Mouse (Mus musculus): ENCODE data around the gene Tmub2. TPM values are rescaled to one million over a fixed set of nuclear protein-coding genes. Genes with fewer than 3 reads are reported as not detected.

The Tmub2 gene
- total RNA-seq, 2 experiments from 2014 or later: 36.6 to 41.1 TPM

DNA sequence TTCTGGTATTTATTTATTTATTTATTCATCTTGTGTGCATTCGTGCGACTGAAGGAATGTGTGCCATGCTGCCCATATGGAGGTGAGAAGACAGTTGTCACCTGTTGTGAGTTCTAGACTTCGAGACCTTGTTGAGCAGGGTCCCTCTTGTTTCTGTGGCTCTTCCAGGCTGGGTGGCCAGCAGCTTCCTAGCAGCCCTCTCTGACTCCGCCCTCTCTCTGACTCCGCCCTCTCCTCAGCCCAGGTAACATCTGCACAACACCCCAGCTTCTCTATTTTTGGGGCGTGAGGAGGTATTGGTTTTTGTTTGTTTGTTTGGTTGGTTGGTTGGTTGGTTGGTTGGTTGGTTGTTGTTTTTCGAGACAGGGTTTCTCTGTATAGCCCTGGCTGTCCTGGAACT lies 43.1 kb downstream of the Tmub2 start:
- no peak for DNase-seq

DNA sequence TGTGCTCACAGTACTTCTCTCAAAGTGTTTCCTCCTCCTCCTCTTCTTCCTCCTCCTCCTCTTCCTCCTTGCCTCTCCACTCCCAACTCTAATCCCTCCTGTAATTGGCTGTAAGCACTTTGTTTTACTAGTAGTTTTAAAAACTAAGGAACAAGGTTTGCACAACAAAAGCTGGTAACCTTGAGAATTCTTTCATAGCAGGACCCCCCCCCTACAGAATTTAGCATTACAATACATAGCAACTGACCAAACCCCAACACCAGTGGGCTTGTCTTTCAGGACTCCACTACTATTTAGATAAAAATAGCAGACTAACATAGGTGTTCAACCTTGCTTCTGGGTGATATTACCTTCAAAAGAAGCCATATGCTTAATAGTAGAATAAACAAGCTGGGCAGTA lies 44.8 kb downstream of the Tmub2 start:
- DNase-seq: no peak

GRCm38 (mm10) chr11:102330039-102330438 lies 45.3 kb downstream of the Tmub2 start:
- DNase-seq: no peak

DNA sequence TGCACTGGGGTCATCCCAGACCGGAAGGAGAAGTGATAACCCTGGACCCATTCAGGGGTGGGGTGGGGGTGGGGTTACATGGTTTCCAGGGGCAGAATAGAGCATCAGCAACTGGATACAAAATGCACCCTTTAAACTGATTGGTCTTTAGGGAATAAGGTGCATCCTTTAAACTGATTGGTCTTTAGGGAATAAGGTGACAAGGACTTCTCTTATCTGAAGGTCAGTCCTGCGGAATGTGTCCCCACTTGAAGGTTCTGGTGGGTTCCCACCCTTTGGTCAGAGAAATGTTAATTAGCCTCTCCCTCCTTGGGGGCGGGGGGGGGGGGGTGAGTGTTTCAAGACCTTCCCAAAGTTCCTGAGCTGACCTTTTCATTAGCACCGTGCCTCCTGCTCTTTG lies 47.1 kb downstream of the Tmub2 start:
- DNase-seq: no peak

- DNase-seq: no peak
These were observed 48.3 kb downstream of the Tmub2 start for GRCm38 (mm10) chr11:102333061-102333460.

DNA sequence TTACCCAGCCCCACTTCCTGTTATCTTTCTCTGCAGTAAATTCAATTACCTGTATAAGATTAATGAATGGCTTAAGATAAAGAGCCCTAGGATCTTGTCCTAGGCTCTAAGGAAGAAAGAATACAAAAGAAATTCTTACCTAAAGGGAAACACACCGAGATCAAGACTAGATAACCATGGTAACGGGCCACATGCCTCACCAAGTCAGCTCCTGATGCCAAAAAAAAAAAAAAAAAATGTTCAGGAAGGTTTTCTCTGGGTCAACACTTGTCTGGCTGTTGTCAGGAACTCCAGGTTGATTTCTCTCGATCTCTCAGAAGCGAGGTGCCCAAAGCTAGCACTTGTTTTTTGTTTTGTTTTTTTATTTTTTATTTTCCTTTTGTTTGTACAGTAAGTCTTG lies 49.3 kb downstream of the Tmub2 start:
- DNase-seq: no peak

GRCm38 (mm10) chr11:102334973-102335700 lies 50.4 kb downstream of the Tmub2 start:
- DNase-seq: peak; percentile 68

DNA sequence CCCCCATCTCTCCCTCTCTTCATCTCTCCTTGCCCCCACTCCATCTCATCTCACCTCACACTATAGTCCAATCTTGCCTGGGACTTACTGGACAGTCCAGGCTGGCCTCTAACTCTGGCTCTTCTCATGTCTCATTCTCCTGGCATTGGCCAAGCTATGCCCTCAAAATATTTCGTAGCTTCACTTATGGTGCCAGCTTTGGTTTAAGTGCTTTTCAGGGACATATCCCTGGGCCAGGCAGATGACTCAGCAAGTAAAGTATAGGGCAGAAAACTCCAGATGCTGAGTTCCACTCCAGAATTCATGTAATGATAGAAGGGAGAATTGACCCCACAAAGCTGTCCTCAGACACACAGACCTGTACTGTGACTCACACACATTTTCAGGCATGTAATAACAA lies 51.5 kb downstream of the Tmub2 start:
- peak; percentile 38 for DNase-seq

DNA sequence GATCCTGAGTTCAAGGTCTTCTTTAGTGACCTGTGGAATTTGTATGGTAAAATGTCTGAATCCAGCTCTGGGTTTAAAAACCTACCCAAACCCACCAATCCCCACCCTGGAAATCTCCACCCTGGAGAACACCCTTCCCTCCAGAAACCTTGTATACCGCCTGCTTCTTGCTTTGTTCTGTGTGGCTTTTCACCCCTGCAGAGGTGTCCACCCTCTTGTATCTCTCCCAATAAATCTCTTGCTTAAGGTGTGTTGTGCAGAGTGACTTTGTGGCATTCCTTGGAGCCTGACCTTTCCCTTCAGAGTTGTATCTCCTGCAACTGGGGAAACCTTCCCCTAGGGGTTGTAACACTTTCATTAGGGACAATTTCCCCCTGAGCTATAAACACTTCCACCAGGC lies 53.2 kb downstream of the Tmub2 start:
- DNase-seq: no peak

GRCm38 (mm10) chr11:102338561-102338960 lies 53.8 kb downstream of the Tmub2 start:
- peak; percentile 89 for DNase-seq

Other genes starting within 250 kb of the Tmub2 start
- gene Cd300lg, start 243.4 kb upstream of the Tmub2 start, total RNA-seq (2021): 10 to 100 TPM; 44.1 to 53.0 TPM
- gene Mpp2, start 196.4 kb upstream of the Tmub2 start, total RNA-seq (2021): 10 to 100 TPM in 1 of 2 experiments, 1 to 10 TPM in 1; 8.7 to 10.3 TPM
- gene Ppy, start 183.6 kb upstream of the Tmub2 start, total RNA-seq (2021): not detected
- not detected for gene Pyy, start 177.1 kb upstream of the Tmub2 start, total RNA-seq (2021)
- gene Nags, start 139.4 kb upstream of the Tmub2 start, total RNA-seq (2021): 1 to 10 TPM; 2.4 to 6.6 TPM
- 10 to 100 TPM; 13.9 to 14.8 TPM for gene Tmem101, start 128.5 kb upstream of the Tmub2 start, total RNA-seq (2021)
- 10 to 100 TPM; 77.5 to 80.8 TPM for gene Lsm12, start 99.6 kb upstream of the Tmub2 start, total RNA-seq (2021)
- gene G6pc3, start 95.3 kb upstream of the Tmub2 start, total RNA-seq (2021): 10 to 100 TPM; 72.3 to 74.7 TPM
- 100 to 1,000 TPM in 1 of 2 experiments, 10 to 100 TPM in 1; 84.4 to 113 TPM for gene Hdac5, start 54.8 kb upstream of the Tmub2 start, total RNA-seq (2021)
- gene BC030867, start 36.0 kb upstream of the Tmub2 start, total RNA-seq (2021): 1 to 10 TPM; 1.9 to 4.5 TPM
- 1 to 10 TPM; 1.1 to 2.6 TPM for gene Asb16, start 16.2 kb upstream of the Tmub2 start, total RNA-seq (2021)
- gene Atxn7l3, start 11.7 kb downstream of the Tmub2 start, total RNA-seq (2021): 10 to 100 TPM; 47.2 to 51.3 TPM
- gene Ubtf, start 34.8 kb downstream of the Tmub2 start, total RNA-seq (2021): 100 to 1,000 TPM in 1 of 2 experiments, 10 to 100 TPM in 1; 96.3 to 100 TPM
- gene Slc4a1, start 81.3 kb downstream of the Tmub2 start, total RNA-seq (2021): 10 to 100 TPM; 26.6 to 64.2 TPM
- 10 to 100 TPM; 21.2 to 34.3 TPM for gene Rundc3a, start 108.5 kb downstream of the Tmub2 start, total RNA-seq (2021)
- gene Slc25a39, start 123.0 kb downstream of the Tmub2 start, total RNA-seq (2021): 100 to 1,000 TPM; 327 to 377 TPM
- 100 to 1,000 TPM; 161 to 189 TPM for gene Grn, start 145.4 kb downstream of the Tmub2 start, total RNA-seq (2021)
- 10 to 100 TPM; 12.3 to 15.3 TPM for gene Fam171a2, start 162.8 kb downstream of the Tmub2 start, total RNA-seq (2021)
- 1 to 10 TPM; 4.3 to 5.7 TPM for gene Itga2b, start 185.2 kb downstream of the Tmub2 start, total RNA-seq (2021)

All from adrenal gland, postnatal 10 days (tissue).